Mouse (Mus musculus): ENCODE measurements at regions not wholly inside any gene's neighbourhood (a gene's known extent, or its start where the extent isn't known, plus 50 kb on each side); places are given as distances from the start of the nearest gene placed in this dataset.
A peak's percentile ranks its signal among the peaks of the same experiment; 100 is the strongest.

DNA sequence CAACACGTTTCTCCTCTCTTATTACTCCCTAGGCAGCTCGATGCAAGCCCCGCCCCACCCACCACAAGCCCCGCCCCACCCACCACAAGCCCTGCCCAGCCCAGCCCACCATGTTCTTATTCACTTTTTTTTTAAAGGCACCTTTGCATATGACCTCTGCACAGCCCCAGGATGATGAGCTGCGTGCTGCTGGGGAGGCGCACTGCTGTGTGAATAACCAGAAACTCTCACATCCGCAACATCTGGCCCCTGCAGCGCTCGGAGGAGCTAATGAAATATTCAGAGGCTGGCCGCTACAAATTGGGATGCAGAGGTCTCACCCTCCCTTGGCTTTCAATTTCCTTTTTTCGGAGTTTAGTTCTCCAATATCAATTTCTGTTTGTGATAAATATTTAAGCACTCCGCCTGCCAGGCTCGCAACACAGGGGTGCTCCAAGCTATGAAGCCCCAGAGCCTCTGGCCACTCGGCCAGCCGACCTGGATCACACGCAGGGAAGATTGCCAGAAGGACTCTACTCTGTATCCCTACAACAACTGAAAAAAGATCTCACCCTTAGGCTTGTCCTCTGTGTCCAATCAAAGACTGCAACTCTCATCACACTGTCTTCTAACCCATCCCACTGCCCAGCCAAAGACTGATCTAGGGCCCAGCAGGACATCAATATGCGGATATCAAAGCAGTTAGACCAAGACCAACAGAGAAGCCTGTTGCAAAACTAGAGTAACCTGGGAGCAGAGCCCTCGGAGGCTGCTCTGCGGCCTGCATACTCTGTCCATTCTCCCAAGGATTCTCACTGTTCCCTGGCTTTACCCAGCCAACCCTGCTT is 245.6 kb upstream of the Hs6st1 start:
- DNase-seq = no peak
- intact Hi-C loops (cut with DNase I) = no loop called here

- intact Hi-C loops (cut with DNase I) = no loop called here
- no peak for DNase-seq
Observed at GRCm38 (mm10) chr1:35823496-35823895, 244.7 kb upstream of the Hs6st1 start.

- DNase-seq = peak; percentile 32
- intact Hi-C loops (cut with DNase I) = no loop called here
Observed at GRCm38 (mm10) chr1:35823981-35824880, 244.0 kb upstream of the Hs6st1 start.

GRCm38 (mm10) chr1:35825531-35825966 is 242.7 kb upstream of the Hs6st1 start:
- intact Hi-C loops (cut with DNase I) = no loop called here
- peak; percentile 22 to 46 for DNase-seq

DNA sequence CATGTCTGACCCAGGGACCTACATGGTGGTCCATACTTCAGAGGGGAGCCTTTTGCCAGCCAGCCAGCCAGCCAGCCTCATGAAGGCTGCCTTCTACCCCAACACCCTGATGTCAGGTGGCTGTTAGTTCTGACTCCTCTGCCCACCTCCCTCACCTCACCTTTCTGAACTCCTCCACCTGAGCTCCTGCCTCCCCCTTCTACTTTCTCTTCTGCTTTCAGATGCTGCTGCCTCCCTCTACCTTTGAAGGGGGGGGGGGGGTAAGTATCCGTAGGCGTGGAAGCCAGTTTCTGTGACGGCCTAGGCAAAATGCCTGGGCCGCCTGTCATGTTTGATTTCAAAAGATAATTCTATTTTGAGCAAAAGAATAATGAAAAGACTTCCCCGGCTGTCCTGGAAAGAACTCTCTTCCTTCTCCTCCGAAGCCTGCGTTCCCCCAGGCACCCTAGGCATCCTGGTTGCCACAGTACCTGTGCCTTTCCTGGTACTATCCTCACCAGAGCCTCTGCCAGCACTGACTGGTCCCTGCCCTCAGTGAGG is 241.6 kb upstream of the Hs6st1 start:
- intact Hi-C loops (cut with DNase I) = no loop called here
- no peak for DNase-seq

DNA sequence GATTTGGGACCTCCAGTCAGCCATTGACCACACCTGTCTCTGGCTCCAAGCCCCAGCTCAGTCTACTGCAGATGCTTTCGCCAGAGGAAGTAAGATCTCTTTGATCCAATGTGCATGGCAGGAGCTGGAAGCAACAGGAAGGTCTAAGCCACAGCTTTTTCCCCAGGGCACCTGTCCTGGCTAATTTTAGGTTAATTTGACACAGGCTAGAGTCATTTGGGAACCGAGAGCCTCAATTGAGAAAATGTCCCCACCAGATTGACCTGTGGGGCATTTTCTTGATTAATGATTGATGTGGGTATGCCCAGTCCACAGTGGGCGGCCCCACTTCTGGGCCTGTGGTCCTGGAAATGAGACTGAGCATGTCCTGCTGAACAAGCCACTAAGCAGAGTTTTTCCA is 240.7 kb upstream of the Hs6st1 start:
- intact Hi-C loops (cut with DNase I) = no loop called here
- DNase-seq = no peak

- DNase-seq = no peak
- intact Hi-C loops (cut with DNase I) = no loop called here
Observed at GRCm38 (mm10) chr1:35834180-35834579, 234.0 kb upstream of the Hs6st1 start.

- intact Hi-C loops (cut with DNase I) = no loop called here
- no peak for DNase-seq
Observed at GRCm38 (mm10) chr1:35836552-35836951, 231.6 kb upstream of the Hs6st1 start.

DNA sequence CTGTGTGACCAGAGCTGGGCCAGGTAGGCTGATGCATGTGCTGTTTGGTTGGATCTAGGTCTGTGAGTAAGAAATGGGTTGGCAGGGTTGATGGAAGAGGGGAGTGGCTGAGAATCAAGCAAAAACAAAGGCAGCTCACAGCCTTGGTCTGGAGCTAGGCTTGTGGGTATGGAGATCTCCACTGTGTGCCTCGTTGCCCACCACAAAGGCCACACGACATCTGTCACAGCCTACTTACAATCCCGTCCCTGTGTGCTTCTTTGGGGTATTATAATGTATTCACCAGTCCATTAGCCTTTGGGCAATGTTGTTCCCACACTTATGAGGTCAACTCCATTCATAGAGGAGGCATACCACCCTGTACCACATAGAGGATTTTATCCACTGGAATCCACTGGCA is 229.6 kb upstream of the Hs6st1 start:
- DNase-seq = no peak
- intact Hi-C loops (cut with DNase I) = loop anchor here (1.0 kb wide), 1 partner anchor 227 kb away; no protein-coding TSS in a partner anchor

- intact Hi-C loops (cut with DNase I) = loop anchor here (1.0 kb wide), 1 partner anchor 226 kb away; no protein-coding TSS in a partner anchor
- peak; percentile 45 to 65 for DNase-seq
Observed at GRCm38 (mm10) chr1:35839446-35839845, 228.8 kb upstream of the Hs6st1 start.

DNA sequence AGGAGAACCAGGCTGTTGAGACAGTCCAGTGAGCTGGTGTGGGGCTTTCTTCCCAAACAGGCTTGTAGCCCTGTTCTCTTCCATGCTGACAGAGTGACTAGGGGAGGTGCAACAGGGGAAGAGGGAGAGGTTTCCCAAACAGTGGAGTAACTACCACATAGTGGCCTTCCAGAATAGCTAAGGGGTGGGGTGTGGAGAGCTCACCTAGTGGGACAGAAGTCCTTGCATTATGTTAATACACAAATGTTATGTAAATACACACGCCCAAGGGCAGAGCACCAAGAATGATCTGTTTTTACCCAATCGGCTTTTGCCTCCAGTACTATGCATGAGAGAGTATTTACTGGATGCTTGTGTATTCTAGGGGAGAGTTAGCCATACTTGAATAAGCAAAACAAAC is 226.6 kb upstream of the Hs6st1 start:
- intact Hi-C loops (cut with DNase I) = loop anchor here (10.0 kb wide), 1 partner anchor 293 kb away; no protein-coding TSS in a partner anchor
- no peak for DNase-seq

DNA sequence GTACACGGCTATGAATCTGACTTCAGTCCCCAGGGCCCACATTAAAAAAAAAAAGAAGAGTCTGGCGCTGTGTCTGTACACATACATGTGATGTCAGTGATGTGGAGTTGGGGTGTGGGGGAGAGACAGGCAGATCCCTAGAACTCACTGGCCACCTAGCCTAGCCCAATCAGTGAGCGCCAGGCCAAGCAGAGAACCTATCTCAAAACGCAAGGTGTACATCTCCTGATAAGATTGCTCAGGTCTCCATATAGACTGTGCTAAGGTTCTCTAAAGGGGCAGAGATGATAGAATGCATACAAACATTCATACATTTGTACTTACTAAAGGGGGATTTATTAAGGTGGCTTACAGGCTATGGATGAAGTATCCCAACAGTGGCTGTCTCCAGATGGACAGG is 225.5 kb upstream of the Hs6st1 start:
- intact Hi-C loops (cut with DNase I) = loop anchor here (10.0 kb wide), 1 partner anchor 292 kb away; no protein-coding TSS in a partner anchor

DNA sequence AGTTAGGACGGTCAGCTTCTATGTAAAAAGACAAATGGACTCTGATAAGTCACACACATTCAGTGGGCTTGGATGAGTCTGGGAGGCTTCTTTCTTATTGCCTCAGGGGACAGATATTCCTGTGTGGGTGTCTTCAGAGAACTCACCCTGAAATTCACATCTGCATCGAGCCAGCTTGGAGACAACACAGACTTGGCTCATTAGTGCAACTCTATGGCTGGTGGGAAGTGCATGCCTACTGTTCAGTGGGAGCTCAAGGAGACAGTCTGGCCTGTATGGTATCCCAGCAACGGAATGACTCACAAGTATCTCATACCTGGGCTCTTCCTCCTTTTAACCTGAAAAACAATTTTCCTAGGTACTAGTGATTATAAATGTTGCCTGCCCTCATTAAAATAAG is 224.6 kb upstream of the Hs6st1 start:
- DNase-seq = no peak
- intact Hi-C loops (cut with DNase I) = loop anchor here (10.0 kb wide), 1 partner anchor 291 kb away; no protein-coding TSS in a partner anchor

More for the DNA sequence above, 225.5 kb upstream of the Hs6st1 start:
- DNase-seq = no peak

GRCm38 (mm10) chr1:35846224-35846936 is 221.8 kb upstream of the Hs6st1 start:
- peak in 1 of 2 experiments; percentile 20 for DNase-seq
- intact Hi-C loops (cut with DNase I) = loop anchor here (10.0 kb wide), 1 partner anchor 288 kb away; no protein-coding TSS in a partner anchor

- DNase-seq = no peak
- intact Hi-C loops (cut with DNase I) = loop anchor here (10.0 kb wide), 1 partner anchor 286 kb away; no protein-coding TSS in a partner anchor
Observed at GRCm38 (mm10) chr1:35848160-35848954, 219.8 kb upstream of the Hs6st1 start.

- intact Hi-C loops (cut with DNase I) = loop anchor here (10.0 kb wide), 1 partner anchor 285 kb away; no protein-coding TSS in a partner anchor
- DNase-seq = peak; percentile 23 to 51
Observed at GRCm38 (mm10) chr1:35849406-35850190, 218.6 kb upstream of the Hs6st1 start.

- intact Hi-C loops (cut with DNase I) = no loop called here
- no peak for DNase-seq
Observed at GRCm38 (mm10) chr1:35850191-35850545, 218.0 kb upstream of the Hs6st1 start.

- intact Hi-C loops (cut with DNase I) = no loop called here
- no peak for DNase-seq
Observed at GRCm38 (mm10) chr1:35850566-35851085, 217.6 kb upstream of the Hs6st1 start.
